Mouse (Mus musculus) cerebellum, adult 11 months (tissue): ENCODE measurements around the gene Filip1l.

Experiments used
- DNase-seq: peaks from one replicate; pipeline ENCODE4 v3.0.0; 2022

The Filip1l gene

GRCm38 (mm10) chr16:57484043-57484795 lies 131.3 kb downstream of the Filip1l start:
- DNase-seq = no peak

DNA sequence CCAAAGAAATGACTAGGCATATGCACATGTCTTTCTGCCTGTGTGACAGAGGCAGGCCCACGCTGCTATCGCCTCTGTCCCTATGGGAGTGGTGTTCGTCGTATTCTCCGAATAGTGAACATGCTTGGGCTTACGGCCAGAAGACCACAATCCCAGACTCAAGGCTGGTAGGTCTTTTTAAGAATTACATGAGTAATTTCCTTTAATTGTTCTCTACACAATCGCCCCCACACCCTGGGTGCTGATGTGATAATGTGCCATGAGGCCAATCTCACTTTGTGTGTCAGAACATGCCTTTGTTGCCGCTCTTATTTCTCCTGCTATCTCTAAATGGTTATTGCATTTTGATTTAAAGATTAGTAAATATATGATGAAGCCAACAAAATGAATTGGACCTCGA lies 132.4 kb downstream of the Filip1l start:
- DNase-seq = no peak

GRCm38 (mm10) chr16:57486266-57486665 lies 133.4 kb downstream of the Filip1l start:
- no peak for DNase-seq

DNA sequence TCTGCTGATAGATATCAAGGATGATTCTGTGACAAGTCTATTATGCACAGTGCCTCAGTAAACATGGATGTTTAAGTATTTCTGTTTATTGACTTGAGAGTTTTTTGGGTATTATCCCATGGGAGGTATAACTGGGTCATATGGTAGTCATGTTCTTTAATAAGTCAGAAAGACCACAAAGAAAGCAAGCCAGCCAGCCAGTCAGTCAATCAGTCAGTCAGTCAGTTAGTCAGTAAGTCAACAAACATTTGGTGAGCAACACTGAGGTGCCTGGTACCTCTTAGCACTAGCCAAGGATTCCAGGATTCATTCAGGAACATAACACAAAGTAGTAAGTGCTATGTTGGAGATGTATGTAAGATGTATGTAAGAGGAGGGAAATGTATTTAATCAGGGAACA lies 135.8 kb downstream of the Filip1l start:
- no peak for DNase-seq

GRCm38 (mm10) chr16:57490691-57491090 lies 137.8 kb downstream of the Filip1l start:
- no peak for DNase-seq

DNA sequence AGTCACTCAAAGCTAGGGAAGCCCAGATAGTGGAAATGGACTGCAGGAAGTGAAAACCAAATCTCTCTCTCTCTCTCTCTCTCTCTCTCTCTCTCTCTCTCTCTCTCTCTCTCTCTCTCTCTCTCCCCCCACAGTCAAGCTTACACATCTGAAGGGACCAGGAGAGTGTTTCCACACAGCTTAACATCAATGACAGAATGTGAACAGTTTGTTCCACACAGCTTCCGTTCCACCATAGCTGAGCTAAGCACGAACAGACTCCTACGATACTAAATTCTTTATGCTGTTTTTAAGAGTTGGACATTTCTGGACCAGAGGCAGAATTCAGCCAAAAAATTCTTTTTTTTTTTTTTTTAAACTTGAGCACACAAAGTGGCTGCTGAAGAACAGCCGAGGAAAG lies 139.0 kb downstream of the Filip1l start:
- DNase-seq = no peak

DNA sequence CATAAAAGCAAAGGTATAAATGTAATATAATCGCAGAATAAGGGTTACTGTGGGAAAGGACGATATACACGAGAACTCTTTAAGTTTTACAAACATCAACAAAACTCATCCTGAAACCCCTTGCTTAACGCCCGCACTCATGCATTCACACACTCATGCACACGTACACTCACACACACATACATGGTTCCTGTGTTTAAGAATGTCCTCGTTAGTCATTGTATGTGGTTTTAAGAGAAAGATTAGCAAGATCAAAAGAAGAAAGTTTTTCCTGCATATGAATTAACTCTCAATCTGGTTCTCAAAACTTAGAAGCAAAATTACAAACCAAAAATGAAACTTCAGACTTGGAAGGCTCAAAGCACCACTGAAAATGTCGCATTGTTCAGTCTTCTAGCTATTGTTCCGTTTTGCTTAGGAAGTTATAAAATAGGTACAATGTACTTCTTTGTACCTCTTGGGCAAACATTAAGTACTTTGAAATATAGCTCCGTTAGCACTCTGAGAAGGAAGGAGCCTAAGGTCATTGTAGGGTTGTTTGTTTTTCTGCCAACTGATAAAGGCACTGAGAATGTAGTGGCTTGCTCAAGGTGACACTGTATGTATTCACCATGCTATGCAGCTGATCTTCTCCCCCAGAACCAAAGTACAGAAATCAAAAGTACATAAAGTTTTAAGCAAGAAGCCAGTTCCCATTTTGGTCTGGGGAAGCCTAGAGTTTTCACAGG lies 142.7 kb downstream of the Filip1l start:
- no peak for DNase-seq

- no peak for DNase-seq
Observed at GRCm38 (mm10) chr16:57496437-57497173, 143.7 kb downstream of the Filip1l start.

- no peak for DNase-seq
Observed at GRCm38 (mm10) chr16:57500851-57501250, 148.0 kb downstream of the Filip1l start.

GRCm38 (mm10) chr16:57502230-57502629 lies 149.3 kb downstream of the Filip1l start:
- no peak for DNase-seq

DNA sequence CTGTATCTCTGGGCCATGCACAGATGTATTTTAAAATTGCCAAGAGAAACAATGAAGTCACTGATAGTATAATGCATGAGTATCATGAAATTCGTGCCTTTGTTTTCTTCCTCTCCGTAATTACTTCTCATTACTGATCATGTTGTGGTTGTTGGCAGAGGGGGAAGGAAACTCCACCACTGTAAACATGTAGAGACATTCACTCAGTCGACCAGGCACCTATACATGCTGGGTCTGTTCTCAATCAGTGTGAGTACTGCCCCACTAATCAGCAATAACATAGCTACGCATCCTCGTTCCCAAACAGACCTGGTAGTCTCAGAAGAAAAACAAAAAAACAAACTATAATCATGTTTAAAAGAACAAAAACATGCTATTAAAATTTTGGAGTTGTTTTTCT lies 149.9 kb downstream of the Filip1l start:
- no peak for DNase-seq

DNA sequence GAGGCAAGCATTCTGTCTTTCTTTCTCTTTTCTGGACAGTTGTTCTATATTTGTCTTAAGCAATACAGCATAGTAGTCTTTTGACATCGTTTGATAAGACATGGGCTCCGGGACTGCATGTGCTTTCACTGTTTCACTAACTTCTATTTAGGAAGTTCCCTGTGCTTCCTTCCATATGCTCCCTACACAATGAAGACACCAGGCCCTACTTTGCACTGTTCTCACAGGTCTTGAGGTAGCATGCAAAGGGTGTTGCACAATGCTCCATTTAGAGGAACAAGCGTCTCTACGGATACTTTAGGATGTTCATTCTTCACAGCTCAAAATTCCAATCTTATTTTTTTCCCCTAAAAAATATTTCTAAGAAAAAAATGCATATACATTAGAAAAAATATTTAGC lies 151.8 kb downstream of the Filip1l start:
- DNase-seq = no peak

- DNase-seq = no peak
Observed at GRCm38 (mm10) chr16:57506133-57506532, 153.2 kb downstream of the Filip1l start.

- DNase-seq = no peak
Observed at GRCm38 (mm10) chr16:57508351-57508750, 155.5 kb downstream of the Filip1l start.

GRCm38 (mm10) chr16:57509099-57509498 lies 156.2 kb downstream of the Filip1l start:
- no peak for DNase-seq

DNA sequence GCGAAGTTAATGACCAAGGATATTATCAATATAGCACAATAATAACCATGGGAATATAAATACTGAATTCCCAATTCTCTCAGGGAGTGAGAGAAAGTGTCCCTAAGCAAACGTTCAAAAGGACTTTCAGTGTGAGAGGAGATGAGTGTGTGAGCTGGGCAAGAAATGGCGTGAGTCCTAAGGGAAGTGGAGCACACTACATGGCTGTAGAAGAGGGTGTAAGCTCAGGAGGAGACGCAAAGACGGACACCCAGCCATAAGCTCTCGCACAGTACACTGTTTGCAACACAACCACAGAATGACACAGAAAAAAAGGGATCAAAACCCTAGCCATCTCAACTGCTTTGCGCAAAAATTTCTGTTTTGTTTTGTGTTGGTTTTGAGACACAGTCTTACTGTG lies 160.7 kb downstream of the Filip1l start:
- DNase-seq = no peak

DNA sequence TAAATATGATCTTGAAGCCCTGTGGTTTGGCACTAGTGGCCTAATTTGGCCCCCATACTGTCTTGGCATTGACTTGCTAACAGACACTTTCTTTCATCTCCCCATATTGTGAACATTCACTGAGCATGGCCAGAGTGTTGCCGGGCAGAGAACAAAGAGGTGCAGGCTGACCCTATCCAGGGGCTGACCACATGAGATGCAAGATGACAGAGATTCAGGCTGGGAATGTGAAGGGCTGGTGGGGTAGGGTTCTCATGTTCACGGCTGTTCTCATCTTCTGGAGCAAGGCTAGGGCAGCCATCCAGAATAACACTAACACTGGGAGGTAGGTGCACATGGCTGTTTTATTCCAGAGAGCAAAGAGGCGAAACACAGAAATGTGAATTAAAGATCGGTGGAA lies 161.5 kb downstream of the Filip1l start:
- DNase-seq = no peak

- no peak for DNase-seq
Observed at GRCm38 (mm10) chr16:57515636-57516035, 162.7 kb downstream of the Filip1l start.

- no peak for DNase-seq
Observed at GRCm38 (mm10) chr16:57525046-57525445, 172.2 kb downstream of the Filip1l start.

GRCm38 (mm10) chr16:57525476-57525875 lies 172.6 kb downstream of the Filip1l start:
- no peak for DNase-seq

DNA sequence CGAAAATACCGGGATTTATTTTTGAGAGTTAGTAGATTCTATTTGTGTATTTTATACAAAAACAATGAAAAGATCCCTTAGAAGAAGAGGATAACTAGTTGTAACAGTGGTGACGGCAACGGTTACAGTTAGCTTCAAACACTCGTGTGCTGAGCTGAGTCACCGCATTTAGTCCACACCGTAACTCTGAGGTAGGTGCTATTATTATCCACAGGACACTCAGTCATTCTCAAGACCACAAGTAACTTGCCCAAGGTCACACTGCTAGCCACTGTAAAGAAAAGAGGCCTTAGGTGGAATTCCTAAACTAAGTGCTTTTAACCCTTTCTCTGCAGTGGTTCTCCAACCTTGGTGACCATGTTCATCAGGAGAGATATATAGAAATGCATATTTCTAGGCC lies 174.0 kb downstream of the Filip1l start:
- DNase-seq = no peak

GRCm38 (mm10) chr16:57528457-57528856 lies 175.6 kb downstream of the Filip1l start:
- no peak for DNase-seq

DNA sequence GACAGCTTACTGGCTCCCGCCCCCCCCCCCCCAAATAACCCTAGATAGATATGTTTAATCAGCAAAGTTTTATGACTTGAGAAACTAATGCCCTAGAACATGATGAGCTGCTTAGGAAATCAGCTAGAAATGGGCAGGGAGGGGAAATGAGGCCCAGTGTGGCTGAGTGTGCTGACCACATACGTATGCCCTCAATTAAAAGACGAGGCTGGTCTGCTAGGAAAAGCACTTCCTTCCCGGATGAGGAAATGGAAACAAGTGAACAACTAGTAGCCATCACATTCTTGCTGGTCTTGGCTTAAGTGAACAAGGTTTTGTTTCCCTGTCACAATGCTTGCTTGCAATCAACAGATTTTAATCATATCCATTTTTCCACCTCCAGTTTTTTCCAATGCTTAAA lies 177.7 kb downstream of the Filip1l start:
- no peak for DNase-seq

DNA sequence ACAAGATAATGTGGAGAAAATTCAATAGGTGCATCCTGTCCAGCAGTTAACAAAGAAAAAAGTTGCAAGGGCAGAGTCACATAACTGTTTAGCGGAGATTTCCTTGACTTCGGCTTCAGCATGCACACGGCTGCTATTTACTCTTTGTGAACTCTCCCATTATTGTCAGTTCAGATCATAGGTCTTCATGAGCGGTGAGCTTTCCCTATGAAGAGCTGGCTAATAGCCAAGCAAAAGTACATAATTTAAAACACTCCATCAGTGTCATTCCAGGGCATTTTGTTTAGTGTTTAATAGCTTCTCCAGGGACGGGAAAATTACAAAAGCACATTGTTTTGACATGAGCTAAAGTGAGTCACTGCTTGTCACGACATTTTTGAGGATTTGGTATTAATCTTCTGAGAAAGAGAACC lies 179.2 kb downstream of the Filip1l start:
- DNase-seq = no peak
